Mouse (Mus musculus) adrenal gland, postnatal 36 days (tissue): ENCODE measurements around the gene Immp2l. TPM values are rescaled to one million over a fixed set of nuclear protein-coding genes. Genes with fewer than 3 reads are reported as not detected.

ENCODE experiments used
- DNase-seq, 2 experiments: peaks; one replicate each; pipeline ENCODE4 v3.0.0; 2021; ENCODE audit warnings: mixed read lengths in 1 of 2
- total RNA-seq, 2 experiments: library from RNA; stranded (reverse); gene quantifications; 2 replicates each; pipeline ENCODE4 v1.2.3; 2021

The Immp2l gene
- total RNA-seq, 2 experiments from 2014 or later: 20.0 to 20.3 TPM

GRCm38 (mm10) chr12:41185509-41185908, 161.6 kb downstream of the Immp2l start:
- no peak for DNase-seq

GRCm38 (mm10) chr12:41192829-41193228, 168.9 kb downstream of the Immp2l start:
- DNase-seq: no peak

- DNase-seq: no peak
Measured at GRCm38 (mm10) chr12:41196374-41196773, 172.5 kb downstream of the Immp2l start.

GRCm38 (mm10) chr12:41215186-41215585, 191.3 kb downstream of the Immp2l start:
- no peak for DNase-seq

GRCm38 (mm10) chr12:41221893-41222292, 198.0 kb downstream of the Immp2l start:
- DNase-seq: peak; percentile 5 to 13

GRCm38 (mm10) chr12:41223686-41224085, 199.8 kb downstream of the Immp2l start:
- DNase-seq: peak; percentile 7 to 39

- no peak for DNase-seq
Measured at GRCm38 (mm10) chr12:41224538-41224937, 200.6 kb downstream of the Immp2l start.

GRCm38 (mm10) chr12:41231966-41232365, 208.1 kb downstream of the Immp2l start:
- no peak for DNase-seq

GRCm38 (mm10) chr12:41237880-41238279, 214.0 kb downstream of the Immp2l start:
- no peak for DNase-seq

GRCm38 (mm10) chr12:41241221-41241620, 217.3 kb downstream of the Immp2l start:
- no peak for DNase-seq

GRCm38 (mm10) chr12:41248254-41248653, 224.4 kb downstream of the Immp2l start:
- DNase-seq: no peak

- no peak for DNase-seq
Measured at GRCm38 (mm10) chr12:41250123-41250522, 226.2 kb downstream of the Immp2l start.

GRCm38 (mm10) chr12:41257905-41258304, 234.0 kb downstream of the Immp2l start:
- DNase-seq: no peak

GRCm38 (mm10) chr12:41259608-41260007, 235.7 kb downstream of the Immp2l start:
- no peak for DNase-seq

GRCm38 (mm10) chr12:41274136-41274535, 250.2 kb downstream of the Immp2l start:
- no peak for DNase-seq

- DNase-seq: no peak
Measured at GRCm38 (mm10) chr12:41275361-41275760, 251.5 kb downstream of the Immp2l start.

GRCm38 (mm10) chr12:41277896-41278295, 254.0 kb downstream of the Immp2l start:
- no peak for DNase-seq

GRCm38 (mm10) chr12:41289047-41289446, 265.2 kb downstream of the Immp2l start:
- no peak for DNase-seq

- no peak for DNase-seq
Measured at GRCm38 (mm10) chr12:41307015-41307414, 283.1 kb downstream of the Immp2l start.

- no peak for DNase-seq
Measured at GRCm38 (mm10) chr12:41308726-41309680, 285.1 kb downstream of the Immp2l start.

- no peak for DNase-seq
Measured at GRCm38 (mm10) chr12:41313391-41313790, 289.5 kb downstream of the Immp2l start.

- no peak for DNase-seq
Measured at GRCm38 (mm10) chr12:41314811-41315461, 291.0 kb downstream of the Immp2l start.

- DNase-seq: no peak
Measured at GRCm38 (mm10) chr12:41315871-41316270, 292.0 kb downstream of the Immp2l start.
